ENCODE assay signal across 8 mouse cellular contexts in genomic region chrX:101953787-101954491, GRCm38 (mm10).
DNase-seq lines count a peak whose midpoint lies in the region.

No protein-coding gene starts in this region.

- H3K27me3 ChIP-seq in megakaryocyte, embryonic 14.5 days (replicated peaks): peaks cover 61% of the 10 kb centered on the region

- DNase-seq in WW6 (ENCODE audit: low read depth, low spot score): peak; percentile 61
- peak; percentile 70 to 84 for DNase-seq in cerebellum, postnatal 4 days (ENCODE audit: low spot score in 2 of 2)
- DNase-seq in gastrocnemius, postnatal 10 days: peak; percentile 85
- peak; percentile 89 for DNase-seq in induced T-regulatory cell, adult 2 months (ENCODE audit: low read depth)
- DNase-seq in left cerebral cortex, adult 8-10 months (ENCODE audit: low spot score in 2 of 2): peak; percentile 69 to 82
- peak; percentile 81 to 83 for DNase-seq in right cerebral cortex, adult 2 months (ENCODE audit: low spot score in 2 of 2)
- DNase-seq in urinary bladder, postnatal 10 days (ENCODE audit: low spot score): peak; percentile 58

- H3K4me3 ChIP-seq in megakaryocyte, embryonic 14.5 days (replicated peaks): peak overlapping the region; percentile 84

- no peaks in the 10 kb centered on the region for H3K9me3 ChIP-seq in megakaryocyte, embryonic 14.5 days

- no peaks in the 10 kb centered on the region for H3K36me3 ChIP-seq in megakaryocyte, embryonic 14.5 days (replicated peaks; ENCODE audit: low read length)

- H3K4me1 ChIP-seq in megakaryocyte, embryonic 14.5 days: peaks cover 5% of the 10 kb centered on the region

Comparison
In these comparisons a context has a peak if more than half of its experiments do, and no peak if none do; other contexts are left out.
1. Peak in every context shown above with its lines: DNase-seq and H3K4me3 ChIP-seq.